Mouse (Mus musculus): ENCODE results near the gene Cntn5. TPM values are rescaled to one million over a fixed set of nuclear protein-coding genes. Genes with fewer than 3 reads are reported as not detected.
A peak's percentile ranks its signal among the peaks of the same experiment; 100 is the strongest.

Cntn5 gene
- polyA plus RNA-seq, 1 experiment from 2014 or later = 2.3 TPM

DNA sequence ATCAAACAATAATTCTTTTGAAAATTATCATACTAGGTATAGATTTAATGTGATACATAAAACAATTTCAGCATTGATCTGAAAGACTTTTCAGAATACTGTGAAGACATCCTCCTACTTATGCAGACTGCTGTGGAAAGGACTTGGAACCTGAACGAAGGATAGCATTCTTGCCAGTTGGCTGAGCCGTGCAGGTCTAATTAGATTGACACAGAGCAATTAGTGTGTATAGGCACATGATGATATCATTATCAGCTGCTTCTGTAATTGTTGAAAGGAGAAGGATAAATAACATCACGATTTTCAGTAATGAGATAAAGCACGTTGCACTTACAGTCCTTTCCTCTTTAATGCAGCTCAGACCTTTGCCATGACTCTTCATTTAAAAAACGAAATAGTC lies 831.7 kb downstream of the Cntn5 start:
- H3K36me3 ChIP-seq (ENCODE audit: control insufficient read depth, insufficient read depth, low read length) = no peaks in the 10 kb centered on the region
- no peak overlapping the region for H3K27ac ChIP-seq (replicated peaks; ENCODE audit: low read depth, low read length)
- ATAC-seq (ENCODE audit: low read depth) (no peak), DNase-seq (ENCODE audit: low spot score) (peak; percentile 4)
- H3K27me3 ChIP-seq (replicated peaks; ENCODE audit: control insufficient read depth, insufficient read depth, low read length) = no peaks in the 10 kb centered on the region
- no peak overlapping the region for H3K9ac ChIP-seq (ENCODE audit: low read depth, low read length)
- 51% methylated on average over 5 of the region's 5 CpGs for WGBS
- no peaks in the 10 kb centered on the region for H3K4me1 ChIP-seq (ENCODE audit: control insufficient read depth, insufficient read depth, low read length)
- H3K4me2 ChIP-seq (ENCODE audit: low read depth, low read length) = no peak overlapping the region
- no peak overlapping the region for H3K4me3 ChIP-seq (ENCODE audit: low read depth, low read length)
- H3K9me3 ChIP-seq (ENCODE audit: control insufficient read depth, low read length) = no peaks in the 10 kb centered on the region

DNA sequence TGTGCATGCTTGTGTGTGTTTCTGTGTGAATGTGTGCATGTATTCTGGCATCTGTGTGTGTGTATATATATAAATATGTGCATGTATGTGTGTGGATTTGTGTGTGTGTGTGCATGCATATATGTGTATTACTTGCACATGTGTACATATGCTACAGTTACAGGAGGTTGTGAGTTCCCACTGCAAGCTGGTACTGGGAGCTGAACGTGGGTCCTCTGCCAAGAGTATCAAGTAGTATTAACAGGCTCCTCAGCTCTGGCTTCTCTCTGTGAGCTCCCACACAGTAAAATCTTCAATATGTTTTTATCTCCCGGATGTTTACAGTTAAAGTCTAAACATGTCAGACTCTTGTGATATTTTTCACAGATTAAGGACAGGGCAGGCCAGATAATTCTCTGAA lies 833.3 kb downstream of the Cntn5 start:
- Histone ChIP-seq H3K27me3 (replicated peaks; ENCODE audit: control insufficient read depth, insufficient read depth, low read length) (no peaks in the 10 kb centered on the region), H3K4me2 (ENCODE audit: low read depth, low read length) (no peak overlapping the region), H3K4me1 (ENCODE audit: control insufficient read depth, insufficient read depth, low read length) (no peaks in the 10 kb centered on the region), H3K9ac (ENCODE audit: low read depth, low read length) (no peak overlapping the region), H3K4me3 (ENCODE audit: low read depth, low read length) (no peak overlapping the region), H3K27ac (replicated peaks; ENCODE audit: low read depth, low read length) (no peak overlapping the region), H3K9me3 (ENCODE audit: control insufficient read depth, low read length) (no peaks in the 10 kb centered on the region), H3K36me3 (ENCODE audit: control insufficient read depth, insufficient read depth, low read length) (no peaks in the 10 kb centered on the region)
- ATAC-seq (ENCODE audit: low read depth) (no peak), DNase-seq (ENCODE audit: low spot score) (no peak)
- WGBS = 61% methylated on average over 2 of the region's 2 CpGs

DNA sequence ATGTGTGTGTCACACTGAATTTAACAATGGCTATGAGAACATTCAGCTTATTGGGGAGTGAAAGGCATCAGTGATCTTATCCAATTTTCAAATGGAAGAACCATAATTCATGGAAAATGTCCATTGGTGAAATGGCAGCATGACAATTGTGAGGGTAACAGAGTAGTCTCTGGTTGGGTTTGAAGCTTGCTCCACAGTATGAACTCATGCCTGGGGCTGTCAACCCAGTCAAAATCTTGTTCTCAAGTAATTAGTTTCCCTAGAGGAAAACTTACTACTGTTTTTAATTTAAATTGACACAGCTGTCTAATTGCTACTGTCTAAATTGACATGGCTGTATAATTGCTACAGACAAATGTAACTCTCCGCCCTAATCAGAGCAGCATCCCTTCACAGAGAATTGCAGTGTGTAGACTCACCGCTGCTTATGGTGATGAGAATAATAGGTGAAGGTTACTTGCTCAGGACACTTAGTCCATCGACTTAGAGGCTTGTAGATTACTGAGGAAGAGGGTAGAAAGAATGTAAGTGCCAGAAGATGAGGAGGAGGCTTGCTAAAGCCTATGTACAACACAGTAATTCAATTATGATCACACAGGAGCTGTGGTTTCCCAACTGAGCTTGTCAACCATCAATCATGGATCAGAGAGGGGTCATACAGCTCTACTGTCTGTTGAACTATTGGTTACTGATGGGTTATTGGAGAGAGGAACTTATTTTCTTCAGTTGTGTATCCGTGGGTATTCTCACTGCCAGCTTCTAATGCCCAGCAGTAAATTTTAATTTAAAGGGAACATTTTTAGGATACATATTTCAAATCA lies 859.4 kb downstream of the Cntn5 start:
- ATAC-seq (ENCODE audit: low read depth) (no peak), DNase-seq (ENCODE audit: low spot score) (no peak)
- Histone ChIP-seq H3K36me3 (ENCODE audit: control insufficient read depth, insufficient read depth, low read length) (no peaks in the 10 kb centered on the region), H3K4me1 (ENCODE audit: control insufficient read depth, insufficient read depth, low read length) (no peaks in the 10 kb centered on the region), H3K9ac (ENCODE audit: low read depth, low read length) (no peak overlapping the region), H3K27ac (replicated peaks; ENCODE audit: low read depth, low read length) (no peak overlapping the region), H3K4me3 (ENCODE audit: low read depth, low read length) (no peak overlapping the region), H3K9me3 (ENCODE audit: control insufficient read depth, low read length) (no peaks in the 10 kb centered on the region), H3K27me3 (replicated peaks; ENCODE audit: control insufficient read depth, insufficient read depth, low read length) (no peaks in the 10 kb centered on the region), H3K4me2 (ENCODE audit: low read depth, low read length) (no peak overlapping the region)
- 74% methylated on average over 4 of the region's 4 CpGs for WGBS

- Histone ChIP-seq H3K4me2 (ENCODE audit: low read depth, low read length) (no peak overlapping the region), H3K27ac (replicated peaks; ENCODE audit: low read depth, low read length) (no peak overlapping the region), H3K9ac (ENCODE audit: low read depth, low read length) (no peak overlapping the region), H3K4me3 (ENCODE audit: low read depth, low read length) (no peak overlapping the region), H3K9me3 (ENCODE audit: control insufficient read depth, low read length) (no peaks in the 10 kb centered on the region), H3K27me3 (replicated peaks; ENCODE audit: control insufficient read depth, insufficient read depth, low read length) (no peaks in the 10 kb centered on the region), H3K4me1 (ENCODE audit: control insufficient read depth, insufficient read depth, low read length) (no peaks in the 10 kb centered on the region), H3K36me3 (ENCODE audit: control insufficient read depth, insufficient read depth, low read length) (no peaks in the 10 kb centered on the region)
- ATAC-seq (ENCODE audit: low read depth) (no peak), DNase-seq (ENCODE audit: low spot score) (no peak)
- WGBS = 67% methylated on average over 3 of the region's 3 CpGs
Measured at GRCm38 (mm10) chr9:10043001-10043400, 861.6 kb downstream of the Cntn5 start.

DNA sequence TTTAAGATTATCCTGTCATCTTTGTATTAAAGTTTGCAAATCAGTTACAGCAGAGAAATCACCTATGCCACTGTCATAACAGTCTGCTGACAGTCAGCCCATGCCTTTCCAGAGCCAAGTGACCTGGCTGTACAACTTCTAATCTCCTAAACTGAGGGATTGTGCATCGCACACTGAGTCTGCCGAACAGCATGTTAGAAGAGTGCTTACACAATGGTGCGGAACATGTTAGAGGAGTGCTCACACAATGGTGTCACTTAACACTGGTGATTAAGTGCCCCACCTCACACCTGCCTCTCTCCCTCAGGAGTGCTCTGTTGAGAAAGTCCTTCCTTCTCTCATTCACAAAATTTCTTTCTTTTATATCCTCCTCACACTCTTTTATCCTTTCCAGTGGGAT lies 889.4 kb downstream of the Cntn5 start:
- peak; percentile 8 for DNase-seq (ENCODE audit: low spot score)
- Histone ChIP-seq H3K36me3 (ENCODE audit: control insufficient read depth, insufficient read depth, low read length) (no peaks in the 10 kb centered on the region), H3K9ac (ENCODE audit: low read depth, low read length) (no peak overlapping the region), H3K9me3 (ENCODE audit: control insufficient read depth, low read length) (no peaks in the 10 kb centered on the region), H3K4me3 (ENCODE audit: low read depth, low read length) (no peak overlapping the region), H3K4me2 (ENCODE audit: low read depth, low read length) (no peak overlapping the region), H3K27me3 (replicated peaks; ENCODE audit: control insufficient read depth, insufficient read depth, low read length) (no peaks in the 10 kb centered on the region), H3K4me1 (ENCODE audit: control insufficient read depth, insufficient read depth, low read length) (no peaks in the 10 kb centered on the region), H3K27ac (replicated peaks; ENCODE audit: low read depth, low read length) (no peak overlapping the region)
- WGBS = 68% methylated on average over 3 of the region's 3 CpGs
- ATAC-seq (ENCODE audit: low read depth) = peak; percentile 79; the same call in 1 of the 2 replicates

- Histone ChIP-seq H3K27me3 (replicated peaks; ENCODE audit: control insufficient read depth, insufficient read depth, low read length) (no peaks in the 10 kb centered on the region), H3K9ac (ENCODE audit: low read depth, low read length) (no peak overlapping the region), H3K4me2 (ENCODE audit: low read depth, low read length) (no peak overlapping the region), H3K4me1 (ENCODE audit: control insufficient read depth, insufficient read depth, low read length) (no peaks in the 10 kb centered on the region), H3K4me3 (ENCODE audit: low read depth, low read length) (no peak overlapping the region), H3K27ac (replicated peaks; ENCODE audit: low read depth, low read length) (no peak overlapping the region), H3K36me3 (ENCODE audit: control insufficient read depth, insufficient read depth, low read length) (no peaks in the 10 kb centered on the region), H3K9me3 (ENCODE audit: control insufficient read depth, low read length) (no peaks in the 10 kb centered on the region)
- ATAC-seq (ENCODE audit: low read depth) = no peak
- WGBS = 58% methylated on average over 8 of the region's 8 CpGs
- DNase-seq (ENCODE audit: low spot score) = peak; percentile 14
Measured at GRCm38 (mm10) chr9:9984028-9984427, 920.5 kb downstream of the Cntn5 start.

- no peak for DNase-seq (ENCODE audit: low spot score)
- no peak overlapping the region for H3K4me3 ChIP-seq (ENCODE audit: low read depth, low read length)
- no peaks in the 10 kb centered on the region for H3K36me3 ChIP-seq (ENCODE audit: control insufficient read depth, insufficient read depth, low read length)
- no peaks in the 10 kb centered on the region for H3K9me3 ChIP-seq (ENCODE audit: control insufficient read depth, low read length)
- no peak for ATAC-seq (ENCODE audit: low read depth)
- no peaks in the 10 kb centered on the region for H3K27me3 ChIP-seq (replicated peaks; ENCODE audit: control insufficient read depth, insufficient read depth, low read length)
- WGBS = 65% methylated on average over 2 of the region's 2 CpGs
- H3K27ac ChIP-seq (replicated peaks; ENCODE audit: low read depth, low read length) = no peak overlapping the region
- no peaks in the 10 kb centered on the region for H3K4me1 ChIP-seq (ENCODE audit: control insufficient read depth, insufficient read depth, low read length)
- no peak overlapping the region for H3K9ac ChIP-seq (ENCODE audit: low read depth, low read length)
- no peak overlapping the region for H3K4me2 ChIP-seq (ENCODE audit: low read depth, low read length)
Measured at GRCm38 (mm10) chr9:9983220-9983619, 921.4 kb downstream of the Cntn5 start.

DNA sequence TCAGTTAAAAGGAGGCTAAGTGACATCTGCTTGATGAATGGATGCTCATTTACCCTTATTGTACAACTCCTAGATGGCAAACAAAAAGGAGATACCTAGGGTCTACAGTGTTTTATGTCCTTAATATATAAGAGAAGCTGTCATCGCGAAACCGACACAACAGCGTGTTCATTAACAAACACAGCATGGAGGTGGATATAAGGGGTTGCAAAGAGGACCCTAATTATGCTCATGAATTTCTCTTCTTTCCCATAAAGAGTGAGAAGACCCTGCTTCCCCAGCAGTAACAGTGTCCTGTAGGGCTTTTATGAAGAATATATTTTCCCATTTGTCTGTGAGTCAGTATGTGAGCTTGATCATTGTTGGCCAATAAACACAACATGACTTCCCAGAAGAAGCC lies 939.2 kb downstream of the Cntn5 start:
- Histone ChIP-seq H3K4me2 (ENCODE audit: low read depth, low read length) (no peak overlapping the region), H3K4me1 (ENCODE audit: control insufficient read depth, insufficient read depth, low read length) (no peaks in the 10 kb centered on the region), H3K27me3 (replicated peaks; ENCODE audit: control insufficient read depth, insufficient read depth, low read length) (no peaks in the 10 kb centered on the region), H3K36me3 (ENCODE audit: control insufficient read depth, insufficient read depth, low read length) (no peaks in the 10 kb centered on the region), H3K9me3 (ENCODE audit: control insufficient read depth, low read length) (no peaks in the 10 kb centered on the region), H3K9ac (ENCODE audit: low read depth, low read length) (no peak overlapping the region), H3K27ac (replicated peaks; ENCODE audit: low read depth, low read length) (no peak overlapping the region), H3K4me3 (ENCODE audit: low read depth, low read length) (no peak overlapping the region)
- DNase-seq (ENCODE audit: low spot score) (no peak), ATAC-seq (ENCODE audit: low read depth) (no peak)
- WGBS = 94% methylated on average over 4 of the region's 4 CpGs

- H3K27ac ChIP-seq (replicated peaks; ENCODE audit: low read depth, low read length) = no peak overlapping the region
- no peaks in the 10 kb centered on the region for H3K36me3 ChIP-seq (ENCODE audit: control insufficient read depth, insufficient read depth, low read length)
- H3K9ac ChIP-seq (ENCODE audit: low read depth, low read length) = no peak overlapping the region
- ATAC-seq (ENCODE audit: low read depth) = peak; percentile 30; the same call in 1 of the 2 replicates
- no peaks in the 10 kb centered on the region for H3K9me3 ChIP-seq (ENCODE audit: control insufficient read depth, low read length)
- H3K4me2 ChIP-seq (ENCODE audit: low read depth, low read length) = no peak overlapping the region
- no peaks in the 10 kb centered on the region for H3K4me1 ChIP-seq (ENCODE audit: control insufficient read depth, insufficient read depth, low read length)
- no peak overlapping the region for H3K4me3 ChIP-seq (ENCODE audit: low read depth, low read length)
- no peaks in the 10 kb centered on the region for H3K27me3 ChIP-seq (replicated peaks; ENCODE audit: control insufficient read depth, insufficient read depth, low read length)
- DNase-seq (ENCODE audit: low spot score) = peak; percentile 39
Measured at GRCm38 (mm10) chr9:9960610-9961172, 943.9 kb downstream of the Cntn5 start.
